Mouse (Mus musculus): ENCODE data around the gene Itpr1. TPM values are rescaled to one million over a fixed set of nuclear protein-coding genes. Genes with fewer than 3 reads are reported as not detected.

Itpr1 gene
- polyA plus RNA-seq, 1 experiment from 2014 or later = 10.0 TPM

- Histone ChIP-seq H3K4me3 (no peak overlapping the region), H3K36me3 (replicated peaks) (0 out of 2 replicates have a peak, but pooled peaks cover 3% of the 10 kb centered on the region), H3K27me3 (replicated peaks; ENCODE audit: low read depth, poor library complexity, severe bottlenecking) (no peaks in the 10 kb centered on the region), H3K27ac (replicated peaks) (peak overlapping the region; percentile 85), H3K9me3 (no peaks in the 10 kb centered on the region), H3K4me1 (peaks cover 58% of the 10 kb centered on the region)
- DNase-seq (ENCODE audit: low spot score) = peak; percentile 72
- WGBS = 14% methylated on average over 9 of the region's 9 CpGs
Measured at GRCm38 (mm10) chr6:108249031-108249917, 36.4 kb downstream of the Itpr1 start.

- no peaks in the 10 kb centered on the region for H3K9me3 ChIP-seq
- peaks cover 64% of the 10 kb centered on the region for H3K4me1 ChIP-seq
- H3K27me3 ChIP-seq (replicated peaks; ENCODE audit: low read depth, poor library complexity, severe bottlenecking) = no peaks in the 10 kb centered on the region
- no peak overlapping the region for H3K4me3 ChIP-seq
- 42% methylated on average over 3 of the region's 3 CpGs for WGBS
- peak overlapping the region; percentile 85 for H3K27ac ChIP-seq (replicated peaks)
- no peak for DNase-seq (ENCODE audit: low spot score)
- H3K36me3 ChIP-seq (replicated peaks) = 0 out of 2 replicates have a peak, but pooled peaks cover 3% of the 10 kb centered on the region
Measured at GRCm38 (mm10) chr6:108249918-108250225, 37.0 kb downstream of the Itpr1 start.

DNA sequence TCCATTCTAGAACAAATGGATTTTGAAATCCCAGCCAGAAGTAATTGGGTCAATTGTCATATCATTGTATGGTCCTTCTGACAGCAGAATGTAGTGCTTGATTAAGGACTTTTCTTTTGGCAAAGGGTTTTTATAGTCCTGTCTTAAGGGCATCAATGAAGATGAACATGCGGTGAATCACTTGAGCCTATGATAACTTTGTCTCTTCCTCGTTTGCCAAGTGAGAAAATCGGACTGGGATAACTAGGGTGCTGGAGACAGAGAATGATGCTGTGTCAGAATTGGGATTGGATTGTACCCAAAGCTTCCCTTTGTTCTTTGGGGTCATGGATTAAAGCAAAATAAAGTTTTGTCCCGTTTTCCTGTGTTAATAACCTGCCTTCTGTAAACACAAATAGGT lies 37.5 kb downstream of the Itpr1 start:
- Histone ChIP-seq H3K4me3 (no peak overlapping the region), H3K36me3 (replicated peaks) (0 out of 2 replicates have a peak, but pooled peaks cover 3% of the 10 kb centered on the region), H3K9me3 (no peaks in the 10 kb centered on the region), H3K27me3 (replicated peaks; ENCODE audit: low read depth, poor library complexity, severe bottlenecking) (no peaks in the 10 kb centered on the region), H3K27ac (replicated peaks) (no peak overlapping the region), H3K4me1 (peaks cover 69% of the 10 kb centered on the region)
- 80% methylated on average over 4 of the region's 4 CpGs for WGBS
- DNase-seq (ENCODE audit: low spot score) = no peak

GRCm38 (mm10) chr6:108252565-108253360 lies 39.9 kb downstream of the Itpr1 start:
- no peaks in the 10 kb centered on the region for H3K9me3 ChIP-seq
- no peak overlapping the region for H3K4me3 ChIP-seq
- no peaks in the 10 kb centered on the region for H3K27me3 ChIP-seq (replicated peaks; ENCODE audit: low read depth, poor library complexity, severe bottlenecking)
- no peak overlapping the region for H3K27ac ChIP-seq (replicated peaks)
- H3K4me1 ChIP-seq = peaks cover 56% of the 10 kb centered on the region
- H3K36me3 ChIP-seq (replicated peaks) = 0 out of 2 replicates have a peak, but pooled peaks cover 3% of the 10 kb centered on the region
- 83% methylated on average over 13 of the region's 13 CpGs for WGBS
- DNase-seq (ENCODE audit: low spot score) = no peak

GRCm38 (mm10) chr6:108254132-108255064 lies 41.5 kb downstream of the Itpr1 start:
- 0 out of 2 replicates have a peak, but pooled peaks cover 3% of the 10 kb centered on the region for H3K36me3 ChIP-seq (replicated peaks)
- H3K27me3 ChIP-seq (replicated peaks; ENCODE audit: low read depth, poor library complexity, severe bottlenecking) = no peaks in the 10 kb centered on the region
- no peak overlapping the region; the same call in 1 of the 2 replicates for H3K27ac ChIP-seq (replicated peaks)
- H3K4me3 ChIP-seq = no peak overlapping the region
- WGBS = 60% methylated on average over 9 of the region's 9 CpGs
- DNase-seq (ENCODE audit: low spot score) = no peak
- H3K4me1 ChIP-seq = peaks cover 48% of the 10 kb centered on the region
- no peaks in the 10 kb centered on the region for H3K9me3 ChIP-seq

DNA sequence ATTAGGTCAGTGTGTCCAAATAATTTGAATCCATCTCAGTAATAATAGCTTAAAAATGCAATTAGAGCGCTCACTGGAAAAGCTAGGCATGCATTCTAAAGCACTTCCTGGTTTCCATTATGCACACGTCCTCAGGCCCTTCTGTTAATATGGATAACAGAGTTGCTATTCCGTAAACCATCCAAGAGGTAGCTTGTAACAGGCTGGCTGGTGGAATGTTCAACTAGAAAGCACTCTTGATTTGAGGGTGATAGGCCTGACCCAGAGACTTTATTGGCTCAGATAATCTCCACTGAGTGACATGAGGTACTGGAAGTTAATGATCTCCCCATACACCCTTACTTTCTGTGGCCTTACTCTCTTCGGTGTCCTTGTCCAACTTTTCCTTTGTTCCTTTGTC lies 43.0 kb downstream of the Itpr1 start:
- Histone ChIP-seq H3K4me1 (peaks cover 47% of the 10 kb centered on the region), H3K27me3 (replicated peaks; ENCODE audit: low read depth, poor library complexity, severe bottlenecking) (no peaks in the 10 kb centered on the region), H3K27ac (replicated peaks) (no peak overlapping the region), H3K9me3 (no peaks in the 10 kb centered on the region), H3K4me3 (no peak overlapping the region), H3K36me3 (replicated peaks) (0 out of 2 replicates have a peak, but pooled peaks cover 3% of the 10 kb centered on the region)
- DNase-seq (ENCODE audit: low spot score) = no peak
- 63% methylated on average over 4 of the region's 4 CpGs for WGBS

- no peak for DNase-seq (ENCODE audit: low spot score)
- H3K36me3 ChIP-seq (replicated peaks) = 0 out of 2 replicates have a peak, but pooled peaks cover 3% of the 10 kb centered on the region
- H3K4me3 ChIP-seq = no peak overlapping the region
- no peaks in the 10 kb centered on the region for H3K9me3 ChIP-seq
- no peaks in the 10 kb centered on the region for H3K27me3 ChIP-seq (replicated peaks; ENCODE audit: low read depth, poor library complexity, severe bottlenecking)
- H3K4me1 ChIP-seq = peaks cover 44% of the 10 kb centered on the region
- H3K27ac ChIP-seq (replicated peaks) = no peak overlapping the region
- WGBS = 78% methylated on average over 3 of the region's 3 CpGs
Measured at GRCm38 (mm10) chr6:108257225-108257624, 44.3 kb downstream of the Itpr1 start.

DNA sequence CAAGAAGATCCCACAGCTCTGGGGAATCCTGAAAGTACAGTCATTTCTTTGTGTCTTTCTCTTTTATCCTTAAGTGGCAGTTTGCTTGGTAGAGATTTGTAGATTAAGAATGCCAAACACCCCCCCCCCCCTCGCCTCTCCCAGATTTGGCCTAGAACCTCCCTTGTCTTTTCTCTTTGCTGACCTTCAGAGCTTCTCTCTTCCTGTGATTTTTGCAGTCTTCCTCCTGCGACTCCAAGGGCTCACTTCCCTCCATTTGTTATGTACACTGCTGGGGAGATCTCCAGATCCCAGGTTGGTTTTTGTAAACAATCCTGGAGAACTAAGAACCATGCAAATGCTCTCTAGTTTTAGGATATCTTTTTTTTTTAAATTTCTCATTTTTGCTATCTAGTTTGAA lies 45.7 kb downstream of the Itpr1 start:
- peaks cover 44% of the 10 kb centered on the region for H3K4me1 ChIP-seq
- no peaks in the 10 kb centered on the region for H3K27me3 ChIP-seq (replicated peaks; ENCODE audit: low read depth, poor library complexity, severe bottlenecking)
- no peak for DNase-seq (ENCODE audit: low spot score)
- H3K27ac ChIP-seq (replicated peaks) = no peak overlapping the region
- no peaks in the 10 kb centered on the region for H3K9me3 ChIP-seq
- H3K4me3 ChIP-seq = no peak overlapping the region
- WGBS = 30% methylated on average over 2 of the region's 2 CpGs
- no peaks in the 10 kb centered on the region for H3K36me3 ChIP-seq (replicated peaks)

DNA sequence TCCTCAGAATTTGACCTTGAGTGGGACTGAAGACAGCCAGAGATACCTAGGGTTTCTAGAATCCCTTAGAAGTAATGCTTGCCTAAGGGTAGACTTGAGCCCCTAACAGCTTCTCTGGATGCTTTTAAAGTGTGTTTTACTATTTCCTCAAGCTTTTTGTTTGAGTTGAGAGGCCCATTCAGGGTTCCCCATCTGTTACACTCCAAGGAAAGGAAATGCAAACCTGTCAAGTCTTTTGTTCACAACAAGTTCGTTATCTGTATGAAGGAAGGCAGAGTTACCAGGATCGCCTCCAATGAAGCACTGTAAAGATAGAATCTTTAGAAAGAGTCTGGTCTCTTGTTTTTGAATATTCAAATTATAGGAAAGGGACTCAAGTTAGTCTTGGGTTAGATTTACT lies 46.8 kb downstream of the Itpr1 start:
- Histone ChIP-seq H3K27ac (replicated peaks) (no peak overlapping the region), H3K4me1 (peaks cover 37% of the 10 kb centered on the region), H3K36me3 (replicated peaks) (no peaks in the 10 kb centered on the region), H3K27me3 (replicated peaks; ENCODE audit: low read depth, poor library complexity, severe bottlenecking) (no peaks in the 10 kb centered on the region), H3K9me3 (no peaks in the 10 kb centered on the region), H3K4me3 (no peak overlapping the region)
- whole genome bisulfite sequencing = 32% methylated on average over 2 of the region's 2 CpGs
- DNase-seq (ENCODE audit: low spot score) = no peak

- Histone ChIP-seq H3K27me3 (replicated peaks; ENCODE audit: low read depth, poor library complexity, severe bottlenecking) (no peaks in the 10 kb centered on the region), H3K27ac (replicated peaks) (no peak overlapping the region), H3K36me3 (replicated peaks) (no peaks in the 10 kb centered on the region), H3K4me1 (peaks cover 19% of the 10 kb centered on the region), H3K9me3 (no peaks in the 10 kb centered on the region), H3K4me3 (no peak overlapping the region)
- WGBS = 86% methylated on average over 3 of the region's 3 CpGs
- DNase-seq (ENCODE audit: low spot score) = no peak
Measured at GRCm38 (mm10) chr6:108261506-108261905, 48.6 kb downstream of the Itpr1 start.

DNA sequence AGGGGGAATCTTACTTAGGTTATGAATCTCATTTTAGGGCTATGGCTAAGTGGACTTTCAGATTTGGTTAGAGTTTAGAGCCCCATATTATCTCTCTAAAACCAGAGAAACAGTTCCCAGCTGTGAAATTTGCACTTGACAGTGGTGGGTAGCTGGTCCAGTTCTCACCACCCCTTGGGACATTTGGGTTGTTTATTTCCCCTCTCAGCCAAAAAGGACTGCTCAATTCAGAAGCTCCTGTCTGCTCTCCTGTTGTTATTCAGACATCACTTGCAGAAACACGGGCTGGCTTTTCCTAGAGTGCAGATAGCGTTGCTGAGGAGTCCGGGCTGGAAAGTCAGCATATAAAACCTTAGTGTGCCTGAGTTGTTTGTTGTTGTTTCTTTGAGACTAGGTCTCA lies 51.3 kb downstream of the Itpr1 start:
- Histone ChIP-seq H3K9me3 (no peaks in the 10 kb centered on the region), H3K27ac (replicated peaks) (no peak overlapping the region), H3K4me1 (peaks cover 12% of the 10 kb centered on the region), H3K27me3 (replicated peaks; ENCODE audit: low read depth, poor library complexity, severe bottlenecking) (no peaks in the 10 kb centered on the region), H3K4me3 (no peak overlapping the region), H3K36me3 (replicated peaks) (no peaks in the 10 kb centered on the region)
- DNase-seq (ENCODE audit: low spot score) = no peak
- 83% methylated on average over 3 of the region's 3 CpGs for WGBS

DNA sequence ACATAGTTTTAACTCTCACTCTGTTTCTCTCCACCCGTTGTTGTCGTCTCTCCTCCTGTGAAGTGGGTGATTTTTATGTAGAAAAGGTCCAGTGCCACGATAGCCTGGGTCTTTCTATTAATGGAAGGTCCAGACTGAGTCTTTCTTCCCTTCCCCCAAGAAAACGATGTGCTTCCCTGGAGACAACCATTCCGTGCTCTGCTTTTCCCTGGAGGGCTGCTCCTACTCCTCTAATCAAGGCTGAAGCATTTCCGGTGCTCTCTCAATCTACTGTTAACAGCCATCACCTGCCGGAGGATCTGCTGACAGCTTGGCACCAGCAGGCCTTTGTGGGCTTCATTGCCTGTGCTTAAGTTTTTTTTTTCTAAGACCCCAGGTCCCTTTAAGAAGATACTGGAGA lies 60.6 kb downstream of the Itpr1 start:
- H3K4me1 ChIP-seq = peaks cover 4% of the 10 kb centered on the region
- DNase-seq (ENCODE audit: low spot score) = no peak
- H3K36me3 ChIP-seq (replicated peaks) = 0 out of 2 replicates have a peak, but pooled peaks cover 3% of the 10 kb centered on the region
- H3K4me3 ChIP-seq = no peak overlapping the region
- no peaks in the 10 kb centered on the region for H3K9me3 ChIP-seq
- H3K27me3 ChIP-seq (replicated peaks; ENCODE audit: low read depth, poor library complexity, severe bottlenecking) = no peaks in the 10 kb centered on the region
- 85% methylated on average over 7 of the region's 7 CpGs for WGBS
- H3K27ac ChIP-seq (replicated peaks) = no peak overlapping the region

Data from embryonic facial prominence, embryonic 10.5 days (tissue).